Mouse (Mus musculus) effector memory CD4-positive, alpha-beta T cell, adult 7 months (primary cell): ENCODE data around the gene Olfr1016. TPM values are rescaled to one million over a fixed set of nuclear protein-coding genes. Genes with fewer than 3 reads are reported as not detected.

Source experiments
- polyA plus RNA-seq: library from polyadenylated mRNA; unstranded; fragments of 100-300 nt; shearing (Covaris generic); gene quantifications from one replicate; pipeline ENCODE4 v1.2.1, GENCODE M21; 2017

The Olfr1016 gene
- 1.2 TPM for polyA plus RNA-seq

DNA sequence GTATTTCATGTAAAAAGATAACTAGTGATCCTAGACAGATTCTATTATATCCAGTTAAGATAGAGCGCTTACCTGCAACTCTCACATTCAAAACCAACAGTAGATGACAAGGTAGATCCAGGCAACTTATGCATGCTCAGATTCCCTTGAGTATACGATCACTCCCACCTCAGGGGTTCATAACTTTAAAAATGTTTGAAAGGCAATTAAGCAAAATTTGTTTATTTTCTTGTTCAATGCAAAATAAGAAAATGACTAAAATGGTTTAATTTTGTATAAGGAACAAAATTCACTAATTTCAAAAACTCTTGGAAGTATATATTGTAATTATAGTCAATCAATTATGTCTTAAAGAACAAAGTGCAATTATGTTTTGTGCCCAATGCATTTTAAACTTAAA lies at the start of gene Olfr1016:
Gene Olfr1016 (minus strand): TSS at position 101 of the 400 bp plus-strand sequence.

GRCm38 (mm10) chr2:85846730-85847129 lies 44.4 kb upstream of the Olfr1016 start, which contains the start of gene Olfr1020:
TSS of gene Olfr1020 (plus strand) at chr2:85847030.

GRCm38 (mm10) chr2:85845383-85845782 lies 43.0 kb upstream of the Olfr1016 start, which contains the start of gene Olfr1019:
TSS of gene Olfr1019 (minus strand) at chr2:85845483.

DNA sequence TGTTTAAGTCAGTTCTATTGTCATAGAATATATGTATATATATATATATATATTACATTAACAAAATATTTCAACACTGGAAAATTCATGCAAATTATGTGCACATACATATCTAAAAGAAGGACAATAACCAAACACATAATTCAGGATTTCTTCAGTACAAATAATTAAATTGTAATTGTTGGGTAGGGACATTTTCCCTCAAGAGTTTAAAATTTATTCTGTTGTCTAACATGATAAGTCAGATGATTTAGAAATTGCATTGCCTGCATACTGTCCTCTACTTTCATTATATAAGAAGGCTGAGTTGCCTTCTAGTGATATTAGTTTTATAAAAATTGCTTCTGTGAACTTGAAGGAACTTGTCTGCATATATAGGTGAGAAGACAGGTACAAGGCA lies 15.8 kb upstream of the Olfr1016 start, which contains the start of gene Olfr1018:
Gene Olfr1018 (plus strand): TSS at position 301 of the 400 bp plus-strand sequence.

DNA sequence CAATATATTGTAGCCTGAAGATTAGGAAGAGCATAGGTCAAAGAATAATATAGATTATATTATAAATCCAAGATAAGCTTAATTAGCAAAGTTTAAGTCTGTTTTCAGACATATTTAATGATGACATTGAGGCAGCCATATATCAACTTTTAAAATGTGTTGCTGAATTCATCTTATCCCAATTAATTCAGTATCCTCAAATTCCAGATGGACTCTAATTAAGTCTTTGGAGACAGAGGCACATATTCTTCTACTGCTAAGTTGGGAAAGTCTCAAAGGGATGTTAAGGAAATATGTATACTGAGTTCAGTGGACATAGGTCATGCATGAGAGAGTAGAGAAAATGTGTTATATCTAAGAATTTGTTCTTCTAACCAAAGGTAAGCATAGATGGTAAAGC lies 20.6 kb downstream of the Olfr1016 start, which contains the start of gene Olfr1015:
Gene Olfr1015 (plus strand): TSS at position 301 of the 400 bp plus-strand sequence.

GRCm38 (mm10) chr2:85772413-85772812 lies 29.9 kb downstream of the Olfr1016 start, which contains the start of gene Olfr1014:
TSS of gene Olfr1014 (plus strand) at chr2:85772713.

DNA sequence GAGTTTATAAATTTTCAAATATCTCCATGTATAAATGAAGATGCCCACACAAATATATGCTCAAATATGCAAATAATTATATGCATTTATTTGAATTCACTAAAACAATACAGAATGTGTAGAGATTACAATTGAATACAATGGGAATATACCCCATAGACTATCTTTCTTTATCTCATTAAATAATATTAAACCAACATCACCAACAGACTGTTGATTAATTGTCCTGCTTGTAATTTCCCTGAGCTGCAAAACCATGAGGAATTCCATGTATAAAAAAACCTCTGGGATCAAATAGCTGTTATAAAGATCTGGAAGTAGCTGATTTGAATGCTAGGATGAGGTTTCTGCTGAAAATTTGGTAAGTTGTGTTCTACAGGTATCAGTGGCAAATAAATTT lies 35.5 kb downstream of the Olfr1016 start, which contains the start of gene Olfr1013:
Gene Olfr1013 (plus strand): TSS at position 301 of the 400 bp plus-strand sequence.

GRCm38 (mm10) chr2:85762666-85763065 lies 39.7 kb downstream of the Olfr1016 start, which contains the start of gene Olfr1012:
TSS of gene Olfr1012 (minus strand) at chr2:85762766.

Other genes starting within 250 kb of the Olfr1016 start
- not detected for gene Olfr996, start 223.3 kb downstream of the Olfr1016 start, polyA plus RNA-seq
- not detected for gene Olfr998, start 213.6 kb downstream of the Olfr1016 start, polyA plus RNA-seq
- gene Olfr1000, start 190.6 kb downstream of the Olfr1016 start, polyA plus RNA-seq, result 0.27 TPM
- gene Olfr1002, start 151.8 kb downstream of the Olfr1016 start, polyA plus RNA-seq, result not detected
- not detected for gene Olfr154, start 138.1 kb downstream of the Olfr1016 start, polyA plus RNA-seq
- not detected for gene Olfr1006, start 123.8 kb downstream of the Olfr1016 start, polyA plus RNA-seq
- not detected for gene Olfr1008, start 113.1 kb downstream of the Olfr1016 start, polyA plus RNA-seq
- gene Olfr1009, start 87.1 kb downstream of the Olfr1016 start, polyA plus RNA-seq, result not detected
- gene Olfr1012, start 39.8 kb downstream of the Olfr1016 start, polyA plus RNA-seq, result not detected
- gene Olfr1013, start 35.4 kb downstream of the Olfr1016 start, polyA plus RNA-seq, result 0.11 TPM
- 0.21 TPM for gene Olfr1014, start 29.8 kb downstream of the Olfr1016 start, polyA plus RNA-seq
- gene Olfr1015, start 20.5 kb downstream of the Olfr1016 start, polyA plus RNA-seq, result 0.51 TPM
- gene Olfr1018, start 15.9 kb upstream of the Olfr1016 start, polyA plus RNA-seq, result not detected
- not detected for gene Olfr1019, start 42.9 kb upstream of the Olfr1016 start, polyA plus RNA-seq
- gene Olfr1020, start 44.5 kb upstream of the Olfr1016 start, polyA plus RNA-seq, result not detected
- gene Olfr1022, start 66.0 kb upstream of the Olfr1016 start, polyA plus RNA-seq, result not detected
- not detected for gene Olfr1023, start 83.1 kb upstream of the Olfr1016 start, polyA plus RNA-seq
- not detected for gene Olfr1024, start 102.5 kb upstream of the Olfr1016 start, polyA plus RNA-seq
- not detected for gene Olfr1025-ps1, start 112.6 kb upstream of the Olfr1016 start, polyA plus RNA-seq
- not detected for gene Olfr1026, start 119.0 kb upstream of the Olfr1016 start, polyA plus RNA-seq
- gene Olfr1028, start 147.9 kb upstream of the Olfr1016 start, polyA plus RNA-seq, result not detected
- gene Olfr1029, start 171.4 kb upstream of the Olfr1016 start, polyA plus RNA-seq, result not detected
- gene Olfr1030, start 176.7 kb upstream of the Olfr1016 start, polyA plus RNA-seq, result 0.11 TPM
- not detected for gene Olfr1031, start 187.8 kb upstream of the Olfr1016 start, polyA plus RNA-seq
- gene Olfr1032, start 203.0 kb upstream of the Olfr1016 start, polyA plus RNA-seq, result not detected
- gene Olfr1033, start 218.1 kb upstream of the Olfr1016 start, polyA plus RNA-seq, result 18.8 TPM
- gene Olfr1034, start 243.3 kb upstream of the Olfr1016 start, polyA plus RNA-seq, result not detected